Mouse (Mus musculus): ENCODE data around the gene Rab5c.

- TF ChIP-seq CTCF (IDR thresholded peaks at IDR 0.05; ENCODE audit: extremely low read depth, insufficient read length, insufficient replicate concordance, low read depth, low read length) (no peak), POLR2A (IDR thresholded peaks at IDR 0.05; ENCODE audit: low read depth, low read length) (no peak)
Measured at GRCm38 (mm10) chr11:100673169-100673568, 64.8 kb downstream of the Rab5c start.

All from small intestine, adult 2 months (tissue).